ENCODE assay signal across 10 mouse cellular contexts in genomic region chr4:135175406-135176120, GRCm38 (mm10). TPM values are rescaled to one million over a fixed set of nuclear protein-coding genes. Genes with fewer than 3 reads are reported as not detected.
DNase-seq lines count a peak whose midpoint lies in the region; ATAC-seq and TF ChIP-seq lines count a peak whose summit lies in the region.
"Had no signal": no experiment of that assay in that cellular context is flagged by ENCODE, and none has a peak within 500 bp of the region (broad histone marks: within the 10 kb centered on the region; RNA-seq: fewer than 3 reads in every experiment).

No protein-coding gene starts in this region.

- peaks cover 17% of the 10 kb centered on the region; the same call in 1 of the 2 replicates for H3K4me1 ChIP-seq in liver, embryonic 11.5 days (replicated peaks; ENCODE audit: control insufficient read depth, insufficient read depth, low read length)
- peaks cover 7% of the 10 kb centered on the region for H3K4me1 ChIP-seq in forebrain, embryonic 16.5 days (replicated peaks; ENCODE audit: control insufficient read depth, insufficient read depth, low read length)
- H3K4me1 ChIP-seq in limb, embryonic 14.5 days (ENCODE audit: control insufficient read depth, insufficient read depth, low read length) = peaks cover 34% of the 10 kb centered on the region

- no peak for TF ChIP-seq POLR2A in limb, embryonic 14.5 days (IDR thresholded peaks at IDR 0.05; ENCODE audit: borderline replicate concordance, extremely low read depth, insufficient read depth, insufficient read length)

- H3K36me3 ChIP-seq in liver, embryonic 11.5 days (ENCODE audit: control insufficient read depth, insufficient read depth, low read length) = no peaks in the 10 kb centered on the region
- H3K36me3 ChIP-seq in forebrain, embryonic 16.5 days (ENCODE audit: control insufficient read depth, insufficient read depth) = no peaks in the 10 kb centered on the region
- 0 out of 2 replicates have a peak, but pooled peaks cover 4% of the 10 kb centered on the region for H3K36me3 ChIP-seq in limb, embryonic 14.5 days (ENCODE audit: control insufficient read depth, insufficient read depth, low read length)

- peaks cover 27% of the 10 kb centered on the region for H3K27me3 ChIP-seq in liver, embryonic 11.5 days (replicated peaks; ENCODE audit: control insufficient read depth, insufficient read depth, low read length)
- peaks cover 21% of the 10 kb centered on the region; the same call in 1 of the 2 replicates for H3K27me3 ChIP-seq in forebrain, embryonic 16.5 days (replicated peaks; ENCODE audit: control insufficient read depth, insufficient read depth, low read length)
- H3K27me3 ChIP-seq in limb, embryonic 14.5 days (ENCODE audit: control insufficient read depth, insufficient read depth, low read length) = peaks cover 30% of the 10 kb centered on the region
- H3K27me3 ChIP-seq: Patski had no signal

- peak overlapping the region; percentile 19 for H3K4me3 ChIP-seq in liver, embryonic 11.5 days (ENCODE audit: low read depth, low read length)
- peak overlapping the region; percentile 27 for H3K4me3 ChIP-seq in forebrain, embryonic 16.5 days (replicated peaks; ENCODE audit: low read length)
- peak overlapping the region; percentile 16; the same call in 1 of the 2 replicates for H3K4me3 ChIP-seq in limb, embryonic 14.5 days (replicated peaks; ENCODE audit: low read length)

- no peaks in the 10 kb centered on the region for H3K9me3 ChIP-seq in liver, embryonic 11.5 days (ENCODE audit: control insufficient read depth, low read length)
- H3K9me3 ChIP-seq in forebrain, embryonic 16.5 days (ENCODE audit: control insufficient read depth, low read length) = no peaks in the 10 kb centered on the region
- no peaks in the 10 kb centered on the region for H3K9me3 ChIP-seq in limb, embryonic 14.5 days (ENCODE audit: control insufficient read depth, low read length)

- peak overlapping the region; percentile 49 for H3K4me2 ChIP-seq in liver, embryonic 11.5 days
- peak overlapping the region; percentile 50 for H3K4me2 ChIP-seq in forebrain, embryonic 16.5 days (ENCODE audit: low read length)
- H3K4me2 ChIP-seq in limb, embryonic 14.5 days (replicated peaks; ENCODE audit: low read depth, low read length, severe bottlenecking) = peak overlapping the region; percentile 35; the same call in 1 of the 2 replicates

- H3K9ac ChIP-seq in liver, embryonic 11.5 days (ENCODE audit: low read depth, low read length) = 0 out of 2 replicates have a peak overlapping the region, but pooled peaks have one; percentile 3
- 0 out of 2 replicates have a peak overlapping the region, but pooled peaks have one; percentile 35 for H3K9ac ChIP-seq in forebrain, embryonic 16.5 days (replicated peaks; ENCODE audit: low read depth, low read length)
- H3K9ac ChIP-seq in limb, embryonic 14.5 days (ENCODE audit: low read depth, low read length, severe bottlenecking) = peak overlapping the region; percentile 16; the same call in 1 of the 2 replicates

- DNase-seq in liver, embryonic 11.5 days (ENCODE audit: low spot score) = no peak
- no peak for DNase-seq in liver
- no peak for DNase-seq in limb, embryonic 14.5 days (ENCODE audit: low spot score)
- peak; percentile 68 for DNase-seq in retina, postnatal 1 day
- DNase-seq in cerebellum, postnatal 36 days = no peak
- DNase-seq in frontal cortex, postnatal 14 days (ENCODE audit: low spot score in 2 of 2) = no peak

- no peak overlapping the region for H3K27ac ChIP-seq in liver, embryonic 11.5 days (ENCODE audit: low read depth, low read length)
- H3K27ac ChIP-seq in forebrain, embryonic 16.5 days (ENCODE audit: low read length) = no peak overlapping the region
- H3K27ac ChIP-seq in limb, embryonic 14.5 days (replicated peaks; ENCODE audit: low read depth, low read length) = no peak overlapping the region

- ATAC-seq in liver, embryonic 11.5 days (replicated peaks; ENCODE audit: low FRiP score) = no peak
- no peak for ATAC-seq in forebrain, embryonic 16.5 days
- ATAC-seq in limb, embryonic 14.5 days (ENCODE audit: low FRiP score, low read depth) = no peak
- ATAC-seq in CD4-positive, CD25-positive, alpha-beta regulatory T cell, adult 4 months = no peak
- ATAC-seq: Patski had no signal

- 23% methylated on average over 38 of the region's 38 CpGs for WGBS in liver, embryonic 11.5 days
- 7% methylated on average over 38 of the region's 38 CpGs for WGBS in forebrain, embryonic 16.5 days
- WGBS in limb, embryonic 14.5 days = 13% methylated on average over 38 of the region's 38 CpGs

RNA-seq across cellular contexts. Expression of gene Runx3, which starts 55.1 kb away (rescaled TPM):
- polyA plus RNA-seq in liver, embryonic 11.5 days (2014; fragmentation: Nextera tagmentation; extraction: Ambion mirVana) = 0.71 and 0.82 TPM in 2 replicates
- polyA plus RNA-seq in forebrain, embryonic 16.5 days (2015; fragmentation: Nextera tagmentation; extraction: Ambion mirVana) = not detected in 2 replicates
- polyA plus RNA-seq in limb, embryonic 14.5 days (2012; rRNA removed) = 11.1 and 18.3 TPM in 2 replicates
- 6.3 and 7.7 TPM in 2 replicates for polyA plus RNA-seq in limb, embryonic 14.5 days (2014; fragmentation: Nextera tagmentation; extraction: Ambion mirVana)
- polyA plus RNA-seq in CD4-positive, CD25-positive, alpha-beta regulatory T cell, adult 4 months (2017; shearing (Covaris generic)) = 10 to 100 TPM in 1 of 2 experiments, 1 to 10 TPM in 1; 9.8 to 11.2 TPM
- polyA plus RNA-seq: cortical plate, adult 2 months had no signal
